Mouse (Mus musculus) spleen, adult 12 weeks (tissue): Measurements from ENCODE around the gene Sec14l5.
"Not testable (repeated sequence)": the region's sequence is repeated elsewhere in the genome, so short reads cannot be mapped to it uniquely, and the experiment has no call there.

Experiments
- DNase-seq: peaks from one replicate; pipeline ENCODE4 v3.0.0; 2022; ENCODE audit warnings: low spot score

Sec14l5 gene

GRCm38 (mm10) chr16:5216686-5217085 lies 69.8 kb downstream of the Sec14l5 start:
- DNase-seq = no peak

DNA sequence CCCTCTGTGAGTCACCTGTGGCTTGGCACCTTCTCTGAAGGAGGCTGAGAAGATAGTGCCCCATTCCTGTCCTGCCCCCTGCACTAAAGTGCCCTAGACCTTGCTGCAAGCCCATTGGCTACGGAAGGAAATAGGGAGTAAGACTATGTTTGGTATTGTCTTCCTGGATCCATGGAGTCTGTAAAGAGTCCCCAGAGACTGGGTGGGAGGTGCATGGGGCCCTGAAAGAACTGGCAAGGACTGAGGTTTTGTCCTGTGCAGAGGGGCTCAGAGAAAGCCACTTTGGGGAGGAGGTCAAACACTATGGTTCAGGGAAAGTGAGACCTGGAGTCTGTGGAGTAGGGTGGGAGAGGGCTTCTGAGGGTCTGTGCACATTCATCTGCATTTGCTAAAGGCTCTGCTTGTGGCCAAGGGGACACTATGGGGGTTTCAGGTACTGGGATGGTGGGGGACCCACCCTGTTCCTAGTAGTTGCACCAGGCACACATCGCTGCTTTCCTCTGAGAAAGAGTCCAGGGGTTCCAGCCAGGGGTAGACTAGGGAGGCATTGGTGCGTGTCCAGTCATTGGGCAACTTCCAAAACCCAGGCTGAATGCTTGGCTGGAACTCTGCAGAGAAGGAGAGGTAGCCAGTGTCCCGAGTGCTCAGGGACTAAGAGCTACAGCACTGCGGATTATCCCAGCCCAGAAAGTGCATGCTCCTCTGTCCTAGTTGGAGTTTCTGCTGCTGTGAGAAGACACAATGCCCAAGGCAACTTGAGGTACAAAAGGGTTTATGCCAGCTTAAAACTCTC lies 70.6 kb downstream of the Sec14l5 start:
- DNase-seq = no peak

DNA sequence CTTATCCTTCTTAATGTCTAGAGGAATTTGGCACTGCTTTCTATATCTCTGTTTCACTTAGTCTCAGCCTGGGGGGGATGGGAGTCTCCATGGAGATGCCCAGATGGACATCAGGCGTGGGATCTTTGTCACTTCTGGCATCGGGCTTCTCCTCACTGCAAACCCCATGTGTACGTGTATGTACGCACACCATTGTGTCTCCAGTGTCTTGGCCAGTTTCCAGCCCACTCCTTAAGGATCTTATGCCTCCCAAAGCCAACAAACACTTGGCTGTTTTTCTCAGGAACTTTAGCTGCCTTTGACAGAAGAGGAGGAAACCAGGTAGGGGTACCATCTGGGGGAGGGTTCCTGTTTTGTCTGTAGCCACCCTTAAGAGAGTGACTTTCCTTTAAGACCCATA lies 74.5 kb downstream of the Sec14l5 start:
- DNase-seq = no peak

DNA sequence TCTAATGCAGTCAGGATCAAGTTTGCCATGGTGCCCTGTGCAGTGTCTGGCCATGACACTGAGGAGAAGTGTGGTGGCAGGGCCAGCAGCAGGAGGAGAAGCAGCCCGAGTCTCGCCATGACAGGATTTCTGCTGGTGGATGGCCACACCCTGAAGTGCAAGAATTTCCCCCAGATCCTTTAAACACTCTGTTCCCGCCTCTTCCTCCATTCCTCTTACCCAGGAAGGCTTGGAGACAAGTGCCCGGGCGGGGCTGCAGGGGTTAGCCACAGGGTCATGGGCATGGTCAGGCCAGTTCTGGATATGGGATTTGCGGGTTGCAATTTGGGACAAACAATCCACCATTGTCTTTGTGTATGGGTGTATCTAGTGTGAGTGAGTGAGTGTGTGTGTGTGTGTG lies 75.2 kb downstream of the Sec14l5 start, which contains the start of gene AU021092:
Gene AU021092, minus strand, starts transcription at position 160 of the 400 bp plus-strand sequence.
- DNase-seq = no peak

DNA sequence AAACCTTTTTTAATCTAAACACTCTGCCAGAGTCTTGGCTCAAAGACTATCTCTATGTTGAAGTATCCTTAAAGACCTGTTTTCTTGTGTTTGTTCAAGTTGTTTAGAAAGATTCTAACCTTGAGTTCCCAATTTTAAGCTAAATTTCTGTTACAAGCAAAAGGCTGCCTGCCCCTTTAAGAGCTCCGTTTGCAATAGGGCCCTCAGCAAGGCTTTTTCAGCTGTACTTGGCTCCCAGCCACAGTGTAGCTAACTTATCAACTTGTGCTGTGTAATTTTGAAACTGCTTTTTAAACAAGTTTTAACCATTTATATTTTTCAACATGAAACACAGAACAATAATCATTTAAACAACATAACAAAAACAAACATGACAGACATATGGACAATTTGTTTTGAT lies 79.6 kb downstream of the Sec14l5 start:
- DNase-seq = not testable (repeated sequence)

DNA sequence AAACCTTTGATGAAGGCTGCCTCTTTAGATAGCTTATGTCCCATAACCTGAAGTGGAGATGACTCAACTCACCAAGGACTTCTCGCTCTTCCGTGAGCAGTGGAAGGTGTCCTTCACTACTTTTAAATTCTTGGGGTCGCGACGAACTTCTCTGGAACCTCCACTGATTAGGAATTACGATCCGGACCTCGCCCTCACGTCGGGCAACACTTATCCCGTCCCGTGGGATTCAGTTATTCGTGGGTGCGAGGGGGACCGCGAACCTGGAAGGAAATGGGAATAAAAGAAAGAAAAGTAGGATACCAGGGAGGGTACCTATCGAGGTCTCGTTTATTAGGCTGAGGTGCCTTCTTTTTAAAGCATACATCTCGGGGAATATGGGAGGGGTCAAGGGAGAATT lies 80.6 kb downstream of the Sec14l5 start:
- DNase-seq = not testable (repeated sequence)

GRCm38 (mm10) chr16:5228103-5228502 lies 81.2 kb downstream of the Sec14l5 start:
- not testable (repeated sequence) for DNase-seq

- no peak for DNase-seq
Observed at GRCm38 (mm10) chr16:5232982-5233381, 86.1 kb downstream of the Sec14l5 start.

DNA sequence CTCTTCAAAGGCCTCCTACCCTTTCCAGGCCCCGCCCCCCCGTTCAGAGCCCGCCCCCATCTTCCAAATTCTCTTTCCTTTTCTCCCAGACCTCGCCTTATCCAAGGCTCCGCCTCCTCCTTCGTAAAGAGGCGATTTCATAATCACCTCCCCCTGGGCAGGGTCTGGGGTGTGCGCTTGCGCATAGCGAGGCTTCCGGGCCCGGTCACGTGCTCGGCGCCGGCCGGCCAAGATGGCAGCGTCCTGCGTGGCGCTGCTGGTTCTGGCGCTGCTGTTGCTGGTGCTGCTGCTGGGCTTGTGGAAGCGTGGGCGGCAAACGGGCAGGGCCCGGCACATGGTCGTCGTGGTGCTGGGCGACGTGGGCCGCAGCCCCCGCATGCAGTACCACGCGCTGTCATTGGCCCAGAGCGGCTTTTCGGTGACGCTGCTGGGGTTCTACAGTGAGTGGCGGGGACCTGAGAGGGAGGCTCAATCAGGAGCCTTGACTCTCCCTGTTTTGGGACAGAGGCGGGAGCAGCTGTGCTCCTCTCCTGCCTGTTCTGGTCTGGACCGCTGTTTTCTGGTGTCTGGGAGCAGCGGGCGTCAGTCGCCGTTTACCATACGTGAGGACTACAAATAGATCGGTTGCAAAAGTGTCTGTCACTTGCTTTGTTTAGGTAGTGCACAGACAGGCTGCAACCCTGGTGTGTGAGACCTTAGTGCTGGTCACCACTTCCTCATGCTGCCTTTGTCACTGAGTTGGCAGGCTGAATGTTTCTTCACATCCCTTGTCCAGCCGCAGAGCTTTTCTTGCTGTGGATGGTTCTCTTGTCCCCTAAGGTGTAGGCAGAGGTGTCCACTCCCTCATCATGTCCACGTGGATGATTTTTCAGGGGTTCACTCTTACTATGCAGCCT lies 86.8 kb downstream of the Sec14l5 start, which contains the start of gene Alg1:
Gene Alg1, plus strand, starts transcription at position 204 of the 896 bp plus-strand sequence.
- peak; percentile 83 for DNase-seq
